Mouse (Mus musculus) CD4-positive, CD25-positive, alpha-beta regulatory T cell, adult 2 months (primary cell): Measurements from ENCODE around the gene Arrdc3.

ENCODE experiments used
- DNase-seq: peaks from one replicate; pipeline ENCODE4 v3.0.0-alpha.2; 2012; ENCODE audit warnings: low read depth, low spot score

Gene Arrdc3

DNA sequence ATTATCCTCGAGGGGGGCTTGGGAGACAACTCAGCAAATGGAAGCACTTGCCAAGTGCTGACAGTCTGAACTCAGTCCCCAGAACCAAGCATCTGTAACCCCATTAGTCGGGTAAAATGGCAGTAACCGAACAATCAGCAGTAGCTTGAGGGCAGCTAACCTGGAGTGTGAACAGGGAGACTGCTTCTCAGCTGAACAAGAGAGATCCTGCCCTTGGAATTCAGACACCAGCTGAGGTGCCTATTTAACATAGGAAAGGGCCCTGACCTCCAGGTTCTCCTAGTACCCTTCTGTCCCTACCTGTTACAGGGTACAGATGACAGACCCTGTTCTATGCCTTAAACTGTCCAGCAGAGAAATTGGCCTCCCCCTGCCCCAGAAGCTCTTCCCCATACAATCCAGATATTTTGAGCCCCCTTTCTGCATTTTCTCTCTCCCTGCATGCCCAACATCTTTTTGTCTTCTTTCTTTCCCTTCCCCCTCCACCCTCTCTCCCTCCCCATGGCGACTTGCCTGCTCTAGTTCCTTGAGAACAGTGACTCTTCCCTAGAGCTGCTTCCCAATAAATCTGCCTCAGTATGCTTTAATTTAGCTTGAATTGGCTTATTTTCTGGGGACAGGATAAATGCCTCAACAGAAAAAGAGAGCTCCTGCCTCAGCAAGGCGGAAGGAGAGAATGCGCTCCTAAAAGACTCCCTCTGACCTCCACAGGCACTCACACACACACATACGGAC is 38.6 kb downstream of the Arrdc3 start:
- DNase-seq = no peak

DNA sequence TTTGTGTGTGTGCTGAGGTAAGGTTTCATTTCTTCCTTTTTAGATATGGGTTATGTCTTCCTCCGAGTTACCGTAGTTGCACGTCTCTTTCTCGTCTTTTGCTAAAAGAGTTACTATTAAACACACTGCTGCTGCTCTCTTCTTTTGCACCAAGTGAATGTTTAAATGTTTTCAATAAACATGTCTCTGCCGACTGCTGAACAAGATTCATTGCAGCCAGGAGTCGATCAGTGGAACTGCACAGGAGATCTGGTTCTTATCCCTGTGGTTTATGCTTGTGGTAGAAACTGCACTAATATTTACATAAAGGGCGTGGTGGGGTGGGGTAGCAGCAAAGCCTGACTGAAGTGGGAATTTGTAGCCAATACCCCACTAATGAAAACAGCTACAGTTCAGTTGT is 45.0 kb downstream of the Arrdc3 start:
- DNase-seq = no peak

DNA sequence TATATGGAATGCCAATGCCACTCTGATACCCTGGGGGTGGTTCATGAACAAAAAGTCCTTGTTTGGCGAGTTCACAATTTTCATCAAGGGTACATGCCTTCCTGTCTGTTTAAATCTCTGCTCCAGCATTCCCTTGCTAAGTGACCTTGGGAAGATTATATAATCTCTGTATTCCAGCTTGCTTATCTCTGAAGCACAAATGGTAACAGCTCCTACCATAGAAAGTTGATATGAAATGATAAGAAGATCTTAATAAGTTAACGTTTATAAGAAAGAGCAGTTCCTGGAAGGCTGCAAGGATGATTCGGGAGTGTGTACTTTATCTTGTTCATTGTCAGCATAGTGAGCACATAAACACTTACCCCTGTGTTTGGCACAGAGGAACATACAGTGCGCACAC is 46.8 kb downstream of the Arrdc3 start:
- DNase-seq = no peak

DNA sequence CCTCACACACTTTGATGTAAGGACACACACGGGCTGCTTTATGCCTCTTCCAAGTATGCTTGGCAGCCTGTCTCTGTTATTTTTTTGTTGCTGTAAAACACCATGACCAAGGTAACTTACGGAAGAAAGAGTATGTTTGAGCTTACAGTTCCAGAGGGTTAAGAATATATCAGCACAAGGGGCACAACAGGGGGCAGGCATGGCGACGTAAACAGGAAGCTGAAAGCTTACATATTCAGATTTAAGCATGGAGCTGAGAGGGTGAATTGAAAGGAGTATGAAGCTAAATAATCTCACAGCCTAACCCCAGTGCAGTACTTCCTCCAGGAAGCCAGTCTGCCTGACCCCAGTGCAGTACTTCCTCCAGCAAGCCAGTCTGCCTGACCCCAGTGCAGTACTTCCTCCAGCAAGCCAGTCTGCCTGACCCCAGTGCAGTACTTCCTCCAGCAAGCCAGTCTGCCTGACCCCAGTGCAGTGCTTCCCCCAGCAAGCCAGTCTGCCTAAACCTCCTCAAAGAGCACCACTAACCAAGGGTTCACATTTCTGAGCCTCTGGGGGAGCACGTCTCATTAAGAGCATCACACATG is 49.7 kb downstream of the Arrdc3 start:
- DNase-seq = peak; percentile 12

DNA sequence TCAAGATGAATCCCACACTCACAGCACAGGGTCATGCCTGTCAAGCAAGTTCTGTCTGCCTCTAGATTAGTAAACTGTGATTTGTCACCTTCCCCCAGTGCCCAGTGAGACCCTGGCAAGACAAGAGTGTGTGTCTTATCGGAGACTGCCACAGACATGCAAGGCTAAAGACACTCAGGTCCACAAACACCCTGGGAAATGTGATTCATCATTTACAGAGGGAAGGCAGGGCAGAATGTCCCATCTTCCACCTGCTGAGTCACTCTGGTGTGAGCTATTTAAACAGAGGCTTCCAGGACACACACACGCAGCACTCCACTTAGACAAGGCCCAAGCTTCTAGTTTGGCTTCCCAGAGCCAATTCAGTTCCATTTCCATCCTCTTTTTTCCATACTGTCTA is 53.2 kb downstream of the Arrdc3 start:
- no peak for DNase-seq

DNA sequence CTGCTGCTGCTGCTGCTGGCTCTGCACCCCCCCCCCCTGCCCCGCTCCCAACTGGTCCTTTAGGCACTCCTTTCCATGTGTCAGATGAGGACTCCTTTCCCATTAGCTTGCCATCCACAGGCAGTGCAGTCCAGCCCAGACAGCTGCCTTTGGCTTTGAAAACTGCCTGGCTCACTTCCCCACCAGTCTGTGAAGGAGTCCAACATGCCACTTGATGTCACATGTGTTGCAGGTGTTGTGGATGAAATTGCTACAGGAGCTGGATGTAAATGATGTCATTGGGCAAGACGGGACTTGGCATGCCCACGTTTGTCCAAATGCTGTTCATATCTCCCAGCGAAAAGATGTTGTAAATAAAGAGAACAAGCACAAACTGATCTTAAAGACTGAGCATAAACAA is 56.0 kb downstream of the Arrdc3 start:
- no peak for DNase-seq

DNA sequence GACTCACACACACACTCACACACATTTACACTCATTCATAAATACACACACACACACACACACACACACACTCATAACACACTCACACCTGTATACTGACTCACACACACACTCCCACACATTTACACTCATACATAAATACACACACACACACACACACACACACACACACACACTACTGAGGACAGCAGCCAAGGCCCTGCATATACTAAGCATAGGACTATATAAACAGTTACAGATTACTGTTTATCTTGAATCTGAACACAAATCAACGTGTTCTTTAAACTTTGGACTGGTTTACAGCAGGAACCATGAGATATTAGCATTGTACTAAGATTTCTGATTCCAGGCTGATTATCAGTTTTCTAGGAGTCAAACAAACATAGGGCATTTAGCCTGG is 56.7 kb downstream of the Arrdc3 start:
- no peak for DNase-seq

DNA sequence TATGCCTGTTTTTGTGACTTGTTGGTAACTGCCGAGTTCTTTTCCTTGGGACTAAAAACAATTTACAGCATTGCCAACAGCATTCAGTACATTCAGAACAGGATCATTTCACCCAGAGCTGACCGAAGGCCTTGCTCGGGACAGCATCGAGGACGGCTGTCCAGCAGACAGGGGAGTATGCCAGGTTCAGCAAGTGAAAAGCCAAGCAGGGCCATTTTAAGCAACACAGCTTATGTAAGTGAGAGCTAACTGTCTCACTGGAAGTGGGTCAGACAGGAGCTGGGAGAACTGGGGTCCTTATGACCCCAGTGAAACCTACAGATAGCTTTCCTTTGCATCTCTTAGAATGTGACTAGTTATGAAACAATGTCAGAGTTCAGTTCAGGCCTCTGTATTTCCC is 57.2 kb downstream of the Arrdc3 start:
- no peak for DNase-seq

DNA sequence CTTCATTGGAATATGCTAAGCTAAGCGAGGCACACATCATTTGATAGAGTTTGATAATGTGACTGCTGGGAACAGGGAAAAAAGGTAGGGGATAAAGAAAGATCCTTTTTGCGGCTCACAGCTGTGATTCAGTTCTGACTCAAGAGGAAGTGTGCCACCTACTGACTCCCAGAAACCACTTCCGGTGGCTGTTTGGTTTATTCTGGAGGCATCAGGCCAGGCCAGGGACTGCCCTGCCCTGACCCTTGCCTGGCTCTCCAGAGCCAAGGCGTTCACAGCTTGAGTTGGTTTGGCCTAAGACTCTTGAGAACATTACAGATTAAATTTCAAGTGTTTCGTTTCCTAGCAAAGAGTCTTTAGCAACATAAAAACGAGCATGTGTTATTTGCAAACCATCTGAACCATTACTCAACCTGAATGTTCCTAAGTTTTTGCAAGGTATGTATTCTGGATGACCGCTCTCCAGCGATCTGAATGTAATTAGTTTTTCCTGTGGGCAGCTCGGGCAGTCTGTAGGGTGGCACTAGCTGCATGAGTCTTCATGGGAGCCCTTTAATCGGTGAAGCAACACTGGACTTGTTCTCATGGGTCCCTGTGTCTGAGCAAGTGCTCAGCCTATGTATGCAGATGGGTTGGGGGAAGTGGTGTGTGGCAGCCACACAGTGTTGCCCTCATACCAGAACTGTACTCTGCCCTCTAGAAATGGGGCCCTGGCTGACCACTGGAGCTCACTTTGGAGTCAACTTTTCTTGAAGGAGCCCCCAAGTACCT is 57.9 kb downstream of the Arrdc3 start:
- peak; percentile 54 for DNase-seq

DNA sequence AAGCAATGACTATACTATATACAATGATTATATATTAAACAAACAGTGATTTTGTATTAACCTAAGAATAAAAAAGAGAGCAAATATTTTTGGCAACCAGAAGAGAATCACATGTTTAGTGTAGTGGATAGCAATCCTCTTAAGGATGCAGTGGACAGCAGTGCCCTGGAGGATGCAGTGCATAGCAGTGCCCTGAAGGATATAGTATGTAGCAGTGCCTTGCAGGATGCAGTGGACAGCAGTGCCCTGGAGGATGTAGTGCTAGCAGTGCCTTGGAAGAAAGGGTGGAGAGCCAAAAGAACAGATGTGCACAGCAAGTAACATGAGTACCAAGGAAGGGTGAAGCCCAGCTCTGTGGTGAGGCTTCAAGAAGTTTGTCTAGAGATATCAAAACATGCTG is 61.3 kb downstream of the Arrdc3 start:
- DNase-seq = no peak
